Mouse (Mus musculus) kidney, adult 2 months (tissue): ENCODE measurements at regions not wholly inside any gene's neighbourhood (a gene's known extent, or its start where the extent isn't known, plus 50 kb on each side); places are given as distances from the start of the nearest gene placed in this dataset.

Experiments
- DNase-seq: peaks from one replicate; pipeline ENCODE4 v3.0.0; 2021
- H3K27ac ChIP-seq: fragments of 200-500 bp; 2 replicates; pipeline ENCODE4 v1.5.1; 2012; ENCODE audit warnings: low read depth, low read length, control low read depth, inconsistent platforms; ENCODE audit not compliant: insufficient read depth
- H3K27me3 ChIP-seq: fragments of 200-500 bp; replicated peaks from 2 replicates; pipeline ENCODE4 v1.6.1; 2012; ENCODE audit warnings: mild to moderate bottlenecking, moderate library complexity, low read length, inconsistent platforms; ENCODE audit not compliant: control insufficient read depth, insufficient read depth
- H3K36me3 ChIP-seq: fragments of 200-500 bp; 2 replicates; pipeline ENCODE4 v1.6.1; 2012; ENCODE audit warnings: mild to moderate bottlenecking, moderate library complexity, low read length, inconsistent platforms; ENCODE audit not compliant: control insufficient read depth, insufficient read depth
- H3K4me1 ChIP-seq: fragments of 200-500 bp; 2 replicates; pipeline ENCODE4 v1.6.1; 2011; ENCODE audit warnings: low read length; ENCODE audit not compliant: control insufficient read depth, insufficient read depth
- H3K4me3 ChIP-seq: fragments of 200-500 bp; 2 replicates; pipeline ENCODE4 v1.5.1; 2011; ENCODE audit warnings: mild to moderate bottlenecking, low read depth, low read length, control low read depth; ENCODE audit not compliant: insufficient read depth
- CTCF ChIP-seq: fragments of 200-500 bp; conservative IDR thresholded peaks from 2 replicates; pipeline ENCODE4 v1.5.1; 2011; ENCODE audit warnings: low read depth, mild to moderate bottlenecking, control low read depth, low read length, moderate library complexity, mixed read lengths; ENCODE audit not compliant: insufficient read depth, insufficient read length
- POLR2A ChIP-seq: fragments of 200-500 bp; IDR thresholded peaks from one replicate; pipeline ENCODE4 v1.6.1; 2011; ENCODE audit warnings: low read depth, low read length, control low read depth
- WGBS: fragments of 180-500 bp; shearing (Covaris S2); methylation state at CpG from one replicate; pipeline ENCODE4 v1.1.7; 2018; 5-methylcytosine and 5-hydroxymethylcytosine counted together

- Histone ChIP-seq H3K4me1 (no peaks in the 10 kb centered on the region), H3K36me3 (no peaks in the 10 kb centered on the region), H3K27ac (no peak overlapping the region), H3K27me3 (no peaks in the 10 kb centered on the region), H3K4me3 (no peak overlapping the region)
- no peak for TF ChIP-seq POLR2A
- DNase-seq = no peak
- WGBS = 62% methylated on average over 1 of the region's 1 CpGs
Observed at GRCm38 (mm10) chr12:113305973-113306372, 120.2 kb downstream of the Tmem121 start.

DNA sequence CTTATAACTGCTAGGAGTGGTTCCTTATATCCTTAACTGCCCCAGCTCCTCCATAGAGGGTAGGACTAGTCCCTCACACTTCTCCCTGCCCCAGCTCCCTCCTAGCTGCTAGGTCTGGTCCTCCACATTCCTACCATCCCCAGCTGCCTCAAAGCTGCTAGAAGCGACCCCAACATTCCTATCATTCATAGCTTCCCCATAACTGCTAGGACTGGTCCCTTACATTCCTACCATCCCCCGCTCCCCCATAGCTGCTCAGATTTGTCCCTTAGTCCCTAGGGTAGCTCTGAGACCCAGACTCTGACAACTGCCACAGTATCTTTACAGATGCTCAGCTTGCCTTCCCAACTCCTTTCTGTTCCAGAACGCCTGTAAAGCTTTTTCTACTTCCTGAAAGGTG lies 127.6 kb downstream of the Tmem121 start:
- H3K27ac ChIP-seq = no peak overlapping the region
- no peak overlapping the region for H3K4me3 ChIP-seq
- no peaks in the 10 kb centered on the region for H3K27me3 ChIP-seq
- 38% methylated on average over 3 of the region's 3 CpGs for WGBS
- DNase-seq = no peak
- no peaks in the 10 kb centered on the region for H3K4me1 ChIP-seq
- no peaks in the 10 kb centered on the region for H3K36me3 ChIP-seq
- TF ChIP-seq POLR2A = no peak
- TF ChIP-seq CTCF = no peak

DNA sequence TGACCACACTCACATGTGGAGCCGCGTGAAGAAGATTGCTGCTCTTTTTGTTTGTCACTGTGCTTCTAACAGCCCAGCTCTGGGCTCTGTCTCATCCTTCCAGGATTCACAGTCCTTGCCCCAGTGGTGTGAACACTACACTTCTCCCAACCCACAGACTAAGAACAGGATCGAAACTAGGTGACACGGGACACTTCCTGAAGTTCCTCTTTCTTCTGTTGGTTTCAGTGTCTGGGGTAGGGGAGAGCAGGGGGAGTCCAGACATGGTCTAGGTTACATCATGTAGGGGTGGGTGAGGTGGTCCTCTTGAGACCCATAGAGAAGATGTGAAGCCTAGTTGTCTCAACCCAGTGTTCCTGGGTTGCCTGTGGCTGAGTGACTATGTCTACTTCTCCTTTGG lies 128.9 kb downstream of the Tmem121 start:
- 89% methylated on average over 4 of the region's 4 CpGs for WGBS
- DNase-seq = no peak
- no peak for TF ChIP-seq POLR2A
- no peak for TF ChIP-seq CTCF

GRCm38 (mm10) chr12:113321086-113321485 lies 135.4 kb downstream of the Tmem121 start:
- Histone ChIP-seq H3K27me3 (no peaks in the 10 kb centered on the region), H3K4me3 (no peak overlapping the region), H3K27ac (no peak overlapping the region), H3K4me1 (no peaks in the 10 kb centered on the region), H3K36me3 (no peaks in the 10 kb centered on the region)
- TF ChIP-seq CTCF (no peak), POLR2A (no peak)
- 38% methylated on average over 9 of the region's 9 CpGs for WGBS
- peak; percentile 32 for DNase-seq

More for the DNA sequence above, 128.9 kb downstream of the Tmem121 start:
- H3K27me3 ChIP-seq = no peaks in the 10 kb centered on the region
- no peaks in the 10 kb centered on the region for H3K4me1 ChIP-seq
- H3K4me3 ChIP-seq = no peak overlapping the region
- H3K36me3 ChIP-seq = no peaks in the 10 kb centered on the region
- no peak overlapping the region for H3K27ac ChIP-seq

- Histone ChIP-seq H3K4me1 (no peaks in the 10 kb centered on the region), H3K27ac (no peak overlapping the region), H3K27me3 (no peaks in the 10 kb centered on the region), H3K36me3 (no peaks in the 10 kb centered on the region), H3K4me3 (no peak overlapping the region)
- WGBS = 94% methylated on average over 2 of the region's 2 CpGs
- no peak for DNase-seq
- TF ChIP-seq POLR2A = no peak
- no peak for TF ChIP-seq CTCF
Observed at GRCm38 (mm10) chr12:113322173-113322572, 136.4 kb downstream of the Tmem121 start.

GRCm38 (mm10) chr12:113327851-113328250 lies 142.1 kb downstream of the Tmem121 start:
- Histone ChIP-seq H3K4me1 (no peaks in the 10 kb centered on the region), H3K4me3 (no peak overlapping the region), H3K27ac (no peak overlapping the region), H3K27me3 (no peaks in the 10 kb centered on the region), H3K36me3 (no peaks in the 10 kb centered on the region)
- 96% methylated on average over 5 of the region's 5 CpGs for WGBS
- no peak for DNase-seq
- TF ChIP-seq CTCF (no peak), POLR2A (no peak)

GRCm38 (mm10) chr12:113330266-113330665 lies 144.5 kb downstream of the Tmem121 start:
- no peak for TF ChIP-seq CTCF
- TF ChIP-seq POLR2A = no peak
- Histone ChIP-seq H3K4me1 (no peaks in the 10 kb centered on the region), H3K27ac (no peak overlapping the region), H3K4me3 (no peak overlapping the region), H3K36me3 (no peaks in the 10 kb centered on the region), H3K27me3 (no peaks in the 10 kb centered on the region)
- 89% methylated on average over 6 of the region's 6 CpGs for WGBS
- no peak for DNase-seq

GRCm38 (mm10) chr12:113332226-113332625 lies 146.5 kb downstream of the Tmem121 start:
- TF ChIP-seq POLR2A = no peak
- TF ChIP-seq CTCF = no peak
- DNase-seq = no peak
- WGBS = 73% methylated on average over 3 of the region's 3 CpGs
- Histone ChIP-seq H3K36me3 (no peaks in the 10 kb centered on the region), H3K27ac (no peak overlapping the region), H3K4me1 (no peaks in the 10 kb centered on the region), H3K27me3 (no peaks in the 10 kb centered on the region), H3K4me3 (no peak overlapping the region)
